Mouse (Mus musculus) inflammation-experienced regulatory T-cells (primary cell): ENCODE data around the gene Arrdc2. TPM values are rescaled to one million over a fixed set of nuclear protein-coding genes. Genes with fewer than 3 reads are reported as not detected.

Source experiments
- polyA plus RNA-seq, 2 experiments: library from polyadenylated mRNA; unstranded; fragments of 100-300 nt; shearing (Covaris generic); gene quantifications; one replicate each; pipeline ENCODE4 v1.2.1; 2017

The Arrdc2 gene
- polyA plus RNA-seq = 10 to 100 TPM; 27.8 to 35.2 TPM

GRCm38 (mm10) chr8:70839408-70840351, at the start of gene Arrdc2:
TSS of gene Arrdc2 (minus strand) at chr8:70839720.

GRCm38 (mm10) chr8:70873364-70873985, 34.0 kb upstream of the Arrdc2 start, which contains the start of gene Ccdc124:
TSS of gene Ccdc124 (minus strand) at chr8:70873935.

GRCm38 (mm10) chr8:70862824-70863641, 23.5 kb upstream of the Arrdc2 start, which contains the start of gene Kcnn1:
TSS of gene Kcnn1 (minus strand) at chr8:70863258.

GRCm38 (mm10) chr8:70808239-70808638, 31.3 kb downstream of the Arrdc2 start, which contains the start of gene Il12rb1:
TSS of gene Il12rb1 (plus strand) at chr8:70808449.

GRCm38 (mm10) chr8:70804481-70805206, 34.9 kb downstream of the Arrdc2 start, which contains the start of gene Mast3:
TSS of gene Mast3 (minus strand) at chr8:70805054.

Other genes starting within 250 kb of the Arrdc2 start
- 100 to 1,000 TPM in 1 of 2 experiments, 10 to 100 TPM in 1; 83.1 to 103 TPM for gene Isyna1, start 245.3 kb downstream of the Arrdc2 start, polyA plus RNA-seq
- gene Ssbp4, start 230.8 kb downstream of the Arrdc2 start, polyA plus RNA-seq = 100 to 1,000 TPM; 132 to 196 TPM
- under 1 TPM; 0.22 to 0.49 TPM for gene Lrrc25, start 223.6 kb downstream of the Arrdc2 start, polyA plus RNA-seq
- gene Gdf15, start 207.3 kb downstream of the Arrdc2 start, polyA plus RNA-seq = under 1 TPM in 1 of 2 experiments, not detected in 1; 0.54 TPM
- gene Pgpep1, start 179.3 kb downstream of the Arrdc2 start, polyA plus RNA-seq = 1 to 10 TPM; 1.5 to 4.3 TPM
- 100 to 1,000 TPM; 304 to 322 TPM for gene Lsm4, start 166.5 kb downstream of the Arrdc2 start, polyA plus RNA-seq
- gene Jund, start 140.8 kb downstream of the Arrdc2 start, polyA plus RNA-seq = 100 to 1,000 TPM; 739 to 832 TPM
- 1 to 10 TPM in 1 of 2 experiments, under 1 TPM in 1; 0.08 to 1.1 TPM for gene Iqcn, start 136.3 kb downstream of the Arrdc2 start, polyA plus RNA-seq
- under 1 TPM in 1 of 2 experiments, not detected in 1; 0.56 TPM for gene Gm3336, start 121.2 kb downstream of the Arrdc2 start, polyA plus RNA-seq
- under 1 TPM; 0.37 to 0.56 TPM for gene Pde4c, start 116.0 kb downstream of the Arrdc2 start, polyA plus RNA-seq
- gene Rab3a, start 85.0 kb downstream of the Arrdc2 start, polyA plus RNA-seq = 10 to 100 TPM; 11.1 to 17.4 TPM
- 10 to 100 TPM; 54.0 to 62.1 TPM for gene Mpv17l2, start 78.8 kb downstream of the Arrdc2 start, polyA plus RNA-seq
- gene Pik3r2, start 63.0 kb downstream of the Arrdc2 start, polyA plus RNA-seq = 10 to 100 TPM; 26.3 to 34.1 TPM
- gene Mast3, start 34.7 kb downstream of the Arrdc2 start, polyA plus RNA-seq = 100 to 1,000 TPM in 1 of 2 experiments, 10 to 100 TPM in 1; 85.6 to 111 TPM
- gene Il12rb1, start 31.3 kb downstream of the Arrdc2 start, polyA plus RNA-seq = 10 to 100 TPM; 36.1 to 48.8 TPM
- gene Kcnn1, start 23.5 kb upstream of the Arrdc2 start, polyA plus RNA-seq = under 1 TPM; 0.16 to 0.65 TPM
- 10 to 100 TPM; 72.9 to 77.4 TPM for gene Ccdc124, start 34.2 kb upstream of the Arrdc2 start, polyA plus RNA-seq
- gene Slc5a5, start 53.0 kb upstream of the Arrdc2 start, polyA plus RNA-seq = not detected
- gene Rpl18a, start 57.7 kb upstream of the Arrdc2 start, polyA plus RNA-seq = 1,000 to 10,000 TPM; 5,102 to 6,041 TPM
- 10 to 100 TPM; 59.8 to 80.4 TPM for gene Map1s, start 66.2 kb upstream of the Arrdc2 start, polyA plus RNA-seq